Mouse (Mus musculus) G1E (cell line): ENCODE results near the gene Bahd1.

Experiments
- CTCF ChIP-seq: IDR thresholded peaks from 2 replicates; pipeline ENCODE4 v1.5.1; 2012; ENCODE audit warnings: low read depth, low read length, inconsistent platforms, mixed read lengths
- POLR2AphosphoS5 ChIP-seq: IDR thresholded peaks from 2 replicates; pipeline ENCODE4 v1.6.1; 2012; ENCODE audit warnings: low read depth, low read length, inconsistent platforms; ENCODE audit not compliant: insufficient replicate concordance
- TAL1 ChIP-seq: conservative IDR thresholded peaks from 2 replicates; pipeline ENCODE4 v1.6.1; 2012; ENCODE audit warnings: low read depth, low read length, inconsistent platforms, mixed read lengths

- TF ChIP-seq TAL1 = no peak
- TF ChIP-seq POLR2AphosphoS5 = no peak
- TF ChIP-seq CTCF = no peak
Measured at GRCm38 (mm10) chr2:118925952-118926351, 25.8 kb downstream of the Bahd1 start.
